In genomic region chr19:5294972-5295735, GRCm38 (mm10) we compare ENCODE assay signal across 8 mouse cellular contexts. TPM values are rescaled to one million over a fixed set of nuclear protein-coding genes. Genes with fewer than 3 reads are reported as not detected.
DNase-seq lines count a peak whose midpoint lies in the region; ATAC-seq and TF ChIP-seq lines count a peak whose summit lies in the region.

Gene Sf3b2, minus strand, starts transcription at chr19:5295455.

- H3K4me3 ChIP-seq in forebrain, embryonic 10.5 days = peak within 1 kb of the TSS; percentile 91
- H3K4me3 ChIP-seq in heart, embryonic 15.5 days = peak within 1 kb of the TSS; percentile 95
- peak within 1 kb of the TSS; percentile 90 to 99 for H3K4me3 ChIP-seq in liver, embryonic 14.5 days (ENCODE audit: insufficient read depth in 1 of 2, low read depth in 2 of 2, low read length in 2 of 2)
- peak within 1 kb of the TSS; percentile 87 for H3K4me3 ChIP-seq in neural tube, embryonic 11.5 days (ENCODE audit: low read depth, low read length)
- H3K4me3 ChIP-seq in stomach, postnatal 0 days (ENCODE audit: low read depth, low read length) = peak within 1 kb of the TSS; percentile 92

- peak; percentile 92 for TF ChIP-seq CTCF in liver, embryonic 14.5 days (IDR thresholded peaks at IDR 0.05; ENCODE audit: low read depth)
- peak; percentile 88 for TF ChIP-seq CTCF in stomach, postnatal 0 days (IDR thresholded peaks at IDR 0.05; ENCODE audit: low read depth)

- peak; percentile 96 for DNase-seq in CD8-positive naive resting alpha-beta T cell, adult 2 months (ENCODE audit: low read depth in 2 of 2, low spot score in 2 of 2)
- peak; percentile 100 for DNase-seq in c-Kit-positive CD71-negative TER-119-negative erythroid progenitor cells, embryonic 14.5 days (ENCODE audit: low read depth)
- DNase-seq in forebrain, embryonic 10.5 days (ENCODE audit: extremely low spot score, low spot score) = peak; percentile 99
- DNase-seq in kidney, postnatal 25 days = peak; percentile 99
- DNase-seq in liver, embryonic 14.5 days (ENCODE audit: low read depth in 3 of 3, low spot score in 3 of 3) = peak; percentile 100
- peak; percentile 97 for DNase-seq in neural tube, embryonic 11.5 days (ENCODE audit: low spot score)
- peak; percentile 98 for DNase-seq in stomach, postnatal 0 days (ENCODE audit: low spot score)

- peaks cover 50% of the 10 kb centered on the region for H3K4me1 ChIP-seq in forebrain, embryonic 10.5 days
- H3K4me1 ChIP-seq in heart, embryonic 15.5 days (replicated peaks) = peaks cover 46% of the 10 kb centered on the region
- peaks cover 17 to 18% of the 10 kb centered on the region in 2 experiments for H3K4me1 ChIP-seq in liver, embryonic 14.5 days (replicated peaks; ENCODE audit: control insufficient read depth in 2 of 2, insufficient read depth in 2 of 2, low read length in 1 of 2)
- H3K4me1 ChIP-seq in neural tube, embryonic 11.5 days (ENCODE audit: control insufficient read depth, insufficient read depth, low read length) = peaks cover 8% of the 10 kb centered on the region; the same call in 1 of the 2 replicates
- no peaks in the 10 kb centered on the region for H3K4me1 ChIP-seq in stomach, postnatal 0 days (replicated peaks; ENCODE audit: control insufficient read depth, insufficient read depth)

- no peaks in the 10 kb centered on the region for H3K9me3 ChIP-seq in forebrain, embryonic 10.5 days
- H3K9me3 ChIP-seq in heart, embryonic 15.5 days (replicated peaks) = no peaks in the 10 kb centered on the region
- no peaks in the 10 kb centered on the region for H3K9me3 ChIP-seq in liver, embryonic 14.5 days (ENCODE audit: control insufficient read depth, low read length)
- no peaks in the 10 kb centered on the region for H3K9me3 ChIP-seq in neural tube, embryonic 11.5 days (ENCODE audit: control insufficient read depth, low read length)
- H3K9me3 ChIP-seq in stomach, postnatal 0 days (ENCODE audit: control insufficient read depth, low read length) = no peaks in the 10 kb centered on the region

- H3K27ac ChIP-seq in forebrain, embryonic 10.5 days = peak within 1 kb of the TSS; percentile 96
- H3K27ac ChIP-seq in heart, embryonic 15.5 days = peak within 1 kb of the TSS; percentile 90
- peak within 1 kb of the TSS; percentile 72 for H3K27ac ChIP-seq in liver, embryonic 14.5 days
- peak within 1 kb of the TSS; percentile 66 for H3K27ac ChIP-seq in neural tube, embryonic 11.5 days (ENCODE audit: low read depth, low read length)
- H3K27ac ChIP-seq in stomach, postnatal 0 days (replicated peaks) = peak within 1 kb of the TSS; percentile 85

- peak within 1 kb of the TSS; percentile 85 for H3K4me2 ChIP-seq in heart, embryonic 15.5 days
- H3K4me2 ChIP-seq in liver, embryonic 14.5 days (ENCODE audit: low read depth) = peak within 1 kb of the TSS; percentile 95
- H3K4me2 ChIP-seq in neural tube, embryonic 11.5 days (ENCODE audit: low read depth) = peak within 1 kb of the TSS; percentile 54
- H3K4me2 ChIP-seq in stomach, postnatal 0 days (replicated peaks; ENCODE audit: low read depth) = peak within 1 kb of the TSS; percentile 73

- peaks cover 41% of the 10 kb centered on the region for H3K36me3 ChIP-seq in forebrain, embryonic 10.5 days (replicated peaks)
- peaks cover 35% of the 10 kb centered on the region for H3K36me3 ChIP-seq in heart, embryonic 15.5 days
- peaks cover 33% of the 10 kb centered on the region for H3K36me3 ChIP-seq in liver, embryonic 14.5 days (replicated peaks; ENCODE audit: control insufficient read depth, insufficient read depth, low read depth)
- H3K36me3 ChIP-seq in neural tube, embryonic 11.5 days (ENCODE audit: control insufficient read depth, insufficient read depth, low read length) = peaks cover 11% of the 10 kb centered on the region
- peaks cover 16% of the 10 kb centered on the region for H3K36me3 ChIP-seq in stomach, postnatal 0 days (ENCODE audit: control insufficient read depth, insufficient read depth, low read length)

- no peak for TF ChIP-seq EP300 in liver, embryonic 14.5 days (IDR thresholded peaks at IDR 0.05; ENCODE audit: low read depth)
- TF ChIP-seq EP300 in stomach, postnatal 0 days (optimal IDR thresholded peaks at IDR 0.05) = no peak

- no peaks in the 10 kb centered on the region for H3K27me3 ChIP-seq in forebrain, embryonic 10.5 days (ENCODE audit: poor library complexity, severe bottlenecking)
- H3K27me3 ChIP-seq in heart, embryonic 15.5 days = no peaks in the 10 kb centered on the region
- peaks cover 9% of the 10 kb centered on the region; the same call in 1 of the 2 replicates for H3K27me3 ChIP-seq in liver, embryonic 14.5 days (ENCODE audit: control insufficient read depth, insufficient read depth, low read length)
- no peaks in the 10 kb centered on the region for H3K27me3 ChIP-seq in neural tube, embryonic 11.5 days (ENCODE audit: control insufficient read depth, insufficient read depth, low read length)
- no peaks in the 10 kb centered on the region for H3K27me3 ChIP-seq in stomach, postnatal 0 days (ENCODE audit: control insufficient read depth, insufficient read depth, low read length)

- H3K9ac ChIP-seq in heart, embryonic 15.5 days = peak within 1 kb of the TSS; percentile 93
- peak within 1 kb of the TSS; percentile 93 for H3K9ac ChIP-seq in liver, embryonic 14.5 days (replicated peaks)
- peak within 1 kb of the TSS; percentile 89 for H3K9ac ChIP-seq in neural tube, embryonic 11.5 days (ENCODE audit: low read length)
- H3K9ac ChIP-seq in stomach, postnatal 0 days (ENCODE audit: low read length) = peak within 1 kb of the TSS; percentile 82

- WGBS in forebrain, embryonic 10.5 days = under 1% methylated on average over 46 of the region's 46 CpGs
- WGBS in heart, embryonic 15.5 days = under 1% methylated on average over 46 of the region's 46 CpGs
- WGBS in liver, embryonic 14.5 days (ENCODE audit: insufficient replicate concordance) = under 1% methylated on average over 46 of the region's 46 CpGs
- WGBS in neural tube, embryonic 11.5 days = under 1% methylated on average over 46 of the region's 46 CpGs
- under 1% methylated on average over 46 of the region's 46 CpGs for WGBS in stomach, postnatal 0 days

- ATAC-seq in heart, embryonic 15.5 days (replicated peaks; ENCODE audit: insufficient number of reproducible peaks, insufficient read depth, low FRiP score, low read depth) = peak; percentile 95
- peak; percentile 96 for ATAC-seq in liver, embryonic 14.5 days (ENCODE audit: insufficient read depth)
- peak; percentile 95 for ATAC-seq in neural tube, embryonic 11.5 days (ENCODE audit: insufficient read depth, low FRiP score, low TSS enrichment)
- ATAC-seq in stomach, postnatal 0 days (ENCODE audit: low FRiP score, low TSS enrichment) = peak; percentile 97

RNA-seq across cellular contexts. Expression of gene Sf3b2, which starts in this region (rescaled TPM):
- polyA plus RNA-seq in forebrain, embryonic 10.5 days (2016; fragmentation: Nextera tagmentation; extraction: Ambion mirVana) = 458 and 482 TPM in 2 replicates
- 195 and 216 TPM in 2 replicates for polyA plus RNA-seq in heart, embryonic 15.5 days (2015; fragmentation: Nextera tagmentation; extraction: Ambion mirVana)
- polyA plus RNA-seq in liver, embryonic 14.5 days (2012; rRNA removed) = 45.0 and 52.5 TPM in 2 replicates
- 98.4 and 116 TPM in 2 replicates for polyA plus RNA-seq in liver, embryonic 14.5 days (2014; fragmentation: Nextera tagmentation; extraction: Ambion mirVana)
- polyA plus RNA-seq in neural tube, embryonic 11.5 days (2014; fragmentation: Nextera tagmentation; extraction: Ambion mirVana) = 405 and 416 TPM in 2 replicates
- 134 and 148 TPM in 2 replicates for polyA plus RNA-seq in stomach, postnatal 0 days (2015; fragmentation: Nextera tagmentation; extraction: Ambion mirVana)

Comparison
In these comparisons a context has a peak if more than half of its experiments do, and no peak if none do; other contexts are left out.
1. Peak in every context shown above with its lines: DNase-seq, ATAC-seq, H3K4me3 ChIP-seq and H3K27ac ChIP-seq.